Mouse (Mus musculus): Measurements from ENCODE around the gene Micu2. TPM values are rescaled to one million over a fixed set of nuclear protein-coding genes. Genes with fewer than 3 reads are reported as not detected.

The Micu2 gene
- 145 TPM for polyA plus RNA-seq (2014; fragmentation: Illumina TruSeq; extraction: RNeasy Lipid Tissue Mini Kit (QIAGEN cat#74804))

DNA sequence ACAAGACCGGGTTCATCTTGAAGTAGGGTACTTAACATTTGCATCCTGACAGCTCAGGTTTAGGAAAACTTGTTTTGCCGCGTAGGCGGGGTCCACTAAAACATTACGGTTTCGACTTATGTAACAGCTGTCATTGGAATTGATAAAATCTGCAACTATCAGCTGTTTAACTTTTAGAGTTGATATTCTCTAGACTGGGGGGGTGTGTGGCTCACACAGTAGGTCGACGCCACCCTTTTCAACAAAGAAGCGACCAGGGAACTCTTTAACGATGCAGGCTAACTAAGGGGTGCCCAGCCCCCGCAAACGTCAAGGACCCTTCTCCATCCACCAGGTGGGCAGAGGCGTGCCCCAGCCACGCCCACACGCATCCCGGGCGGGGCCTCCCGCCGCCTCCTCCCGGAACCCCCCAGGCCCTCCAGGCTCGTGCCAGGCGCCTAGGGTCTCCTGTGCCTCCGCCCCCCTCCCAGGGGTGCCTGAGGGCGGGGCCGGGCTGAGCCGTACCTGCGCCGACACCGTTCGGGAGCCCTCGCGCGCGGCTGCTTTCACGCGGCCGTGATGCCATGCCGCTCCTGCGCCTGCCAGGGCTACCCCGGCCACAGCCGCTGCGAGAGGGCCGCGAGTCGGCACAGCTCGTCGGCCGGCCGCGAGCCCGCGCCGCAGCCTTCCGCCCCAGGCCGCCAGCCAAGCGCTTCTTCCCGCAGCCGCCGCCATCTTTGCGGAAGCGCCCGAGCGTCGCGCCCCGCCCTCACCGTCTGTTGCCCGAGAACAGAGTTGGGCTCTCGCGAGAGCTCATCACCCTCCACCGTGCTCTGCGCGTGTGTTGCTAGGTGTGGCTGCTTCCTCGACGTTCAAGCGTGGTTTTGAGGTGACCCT, at the start of gene Micu2:
Gene Micu2 (minus strand): TSS at position 737 of the 876 bp plus-strand sequence.

DNA sequence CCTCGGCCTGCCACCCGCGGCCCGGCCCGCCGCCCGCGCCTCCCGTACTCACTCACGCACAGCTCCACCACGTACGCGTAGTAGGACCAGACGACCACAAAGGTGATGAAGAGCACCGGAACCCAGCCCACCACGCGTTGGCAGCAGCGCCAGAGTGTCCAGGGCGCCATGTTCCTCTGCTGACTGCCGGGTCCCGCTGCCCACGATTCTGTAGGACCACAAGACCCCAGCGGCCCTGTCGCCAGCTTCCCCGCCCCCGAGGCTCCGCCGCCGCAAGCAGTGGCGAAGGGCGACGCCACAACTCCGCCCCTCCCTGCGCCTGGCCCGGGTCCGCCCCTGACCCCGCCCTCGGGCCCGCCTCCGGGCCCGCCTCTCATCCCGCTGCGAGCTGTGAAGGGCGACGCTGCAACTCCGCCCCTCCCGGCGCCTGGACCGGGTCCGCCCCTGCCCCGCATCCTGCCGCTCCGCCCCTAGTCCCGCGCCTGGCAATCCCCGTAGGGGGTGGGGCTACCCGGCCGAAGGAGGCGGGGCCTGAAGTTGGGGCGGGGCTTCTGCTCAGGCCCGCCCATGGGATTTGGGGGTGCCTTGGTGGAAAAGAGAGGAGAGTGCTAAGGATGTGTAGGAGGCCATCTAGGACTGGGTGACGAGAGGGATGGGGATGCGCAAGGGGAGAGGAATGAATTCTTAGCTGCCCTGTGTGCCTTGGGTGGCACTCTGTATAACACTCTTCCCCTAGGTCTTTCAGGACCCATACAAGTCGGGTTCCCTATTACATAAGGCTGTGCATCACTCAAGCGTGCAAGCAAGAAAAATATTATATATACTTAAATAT, 108.8 kb downstream of the Micu2 start, which contains the start of gene Zdhhc20:
Gene Zdhhc20 (minus strand): TSS at position 266 of the 832 bp plus-strand sequence.

Other genes with a start within 250 kb of the Micu2 start
- 125 TPM for gene Lats2, start 240.9 kb downstream of the Micu2 start, polyA plus RNA-seq (2014; fragmentation: Illumina TruSeq; extraction: RNeasy Lipid Tissue Mini Kit (QIAGEN cat#74804))
- gene Sap18, start 201.1 kb downstream of the Micu2 start, polyA plus RNA-seq (2014; fragmentation: Illumina TruSeq; extraction: RNeasy Lipid Tissue Mini Kit (QIAGEN cat#74804)) = 262 TPM
- 26.9 TPM for gene Ska3, start 173.1 kb downstream of the Micu2 start, polyA plus RNA-seq (2014; fragmentation: Illumina TruSeq; extraction: RNeasy Lipid Tissue Mini Kit (QIAGEN cat#74804))
- gene Mrpl57, start 173.0 kb downstream of the Micu2 start, polyA plus RNA-seq (2014; fragmentation: Illumina TruSeq; extraction: RNeasy Lipid Tissue Mini Kit (QIAGEN cat#74804)) = 53.5 TPM
- 302 TPM for gene Zdhhc20, start 109.0 kb downstream of the Micu2 start, polyA plus RNA-seq (2014; fragmentation: Illumina TruSeq; extraction: RNeasy Lipid Tissue Mini Kit (QIAGEN cat#74804))
- 2.2 TPM for gene Fgf9, start 71.3 kb upstream of the Micu2 start, polyA plus RNA-seq (2014; fragmentation: Illumina TruSeq; extraction: RNeasy Lipid Tissue Mini Kit (QIAGEN cat#74804))